Mouse (Mus musculus) G1E (cell line): ENCODE measurements around the gene A930017K11Rik.

Source experiments
- CTCF ChIP-seq: IDR thresholded peaks from 2 replicates; pipeline ENCODE4 v1.5.1; 2012; ENCODE audit warnings: low read depth, low read length, inconsistent platforms, mixed read lengths
- GATA1 ChIP-seq: IDR thresholded peaks from 2 replicates; pipeline ENCODE4 v1.6.1; 2012; ENCODE audit warnings: borderline replicate concordance, low read length, inconsistent platforms, mixed read lengths
- GATA2 ChIP-seq: IDR thresholded peaks from 2 replicates; pipeline ENCODE4 v1.6.1; 2012; ENCODE audit warnings: low read depth, low read length, inconsistent platforms, borderline replicate concordance
- POLR2AphosphoS5 ChIP-seq: IDR thresholded peaks from 2 replicates; pipeline ENCODE4 v1.6.1; 2012; ENCODE audit warnings: low read depth, low read length, inconsistent platforms; ENCODE audit not compliant: insufficient replicate concordance

GRCm38 (mm10) chr17:25956201-25956600 is 3.8 kb upstream of the A930017K11Rik start:
- TF ChIP-seq GATA1 (no peak), CTCF (no peak), POLR2AphosphoS5 (no peak), GATA2 (no peak)
